Mouse (Mus musculus) spleen, postnatal 14 days (tissue): ENCODE data around the gene Hivep3.

Source experiments
- DNase-seq, 2 experiments: peaks; one replicate each; pipeline ENCODE4 v3.0.0; 2021 to 2022; ENCODE audit warnings: low spot score in 2 of 2

Hivep3 gene

GRCm38 (mm10) chr4:119903806-119904205 is 170.2 kb downstream of the Hivep3 start:
- no peak for DNase-seq

GRCm38 (mm10) chr4:119904296-119904695 is 170.7 kb downstream of the Hivep3 start:
- no peak for DNase-seq

- DNase-seq = no peak
Measured at GRCm38 (mm10) chr4:119907106-119907505, 173.5 kb downstream of the Hivep3 start.

GRCm38 (mm10) chr4:119911071-119911904 is 177.7 kb downstream of the Hivep3 start:
- no peak for DNase-seq

- no peak for DNase-seq
Measured at GRCm38 (mm10) chr4:119912216-119912615, 178.6 kb downstream of the Hivep3 start.

- no peak for DNase-seq
Measured at GRCm38 (mm10) chr4:119914194-119914593, 180.6 kb downstream of the Hivep3 start.

GRCm38 (mm10) chr4:119915069-119915468 is 181.5 kb downstream of the Hivep3 start:
- DNase-seq = no peak

GRCm38 (mm10) chr4:119917502-119917901 is 183.9 kb downstream of the Hivep3 start:
- peak in 1 of 2 experiments; percentile 47 for DNase-seq

- DNase-seq = no peak
Measured at GRCm38 (mm10) chr4:119919349-119919748, 185.8 kb downstream of the Hivep3 start.

- peak in 1 of 2 experiments; percentile 25 for DNase-seq
Measured at GRCm38 (mm10) chr4:119921022-119921717, 187.6 kb downstream of the Hivep3 start.

- no peak for DNase-seq
Measured at GRCm38 (mm10) chr4:119921723-119922266, 188.2 kb downstream of the Hivep3 start.

- DNase-seq = no peak
Measured at GRCm38 (mm10) chr4:119922945-119923344, 189.4 kb downstream of the Hivep3 start.

GRCm38 (mm10) chr4:119923410-119923809 is 189.8 kb downstream of the Hivep3 start:
- DNase-seq = no peak

- no peak for DNase-seq
Measured at GRCm38 (mm10) chr4:119925052-119925451, 191.5 kb downstream of the Hivep3 start.

- no peak for DNase-seq
Measured at GRCm38 (mm10) chr4:119931923-119932322, 198.3 kb downstream of the Hivep3 start.

- DNase-seq = no peak
Measured at GRCm38 (mm10) chr4:119932549-119933257, 199.1 kb downstream of the Hivep3 start.

GRCm38 (mm10) chr4:119934901-119935300 is 201.3 kb downstream of the Hivep3 start:
- DNase-seq = no peak

GRCm38 (mm10) chr4:119937876-119938275 is 204.3 kb downstream of the Hivep3 start:
- DNase-seq = no peak

GRCm38 (mm10) chr4:119938518-119938917 is 204.9 kb downstream of the Hivep3 start:
- DNase-seq = no peak

GRCm38 (mm10) chr4:119939786-119940185 is 206.2 kb downstream of the Hivep3 start:
- DNase-seq = no peak

- no peak for DNase-seq
Measured at GRCm38 (mm10) chr4:119946224-119946887, 212.8 kb downstream of the Hivep3 start.
